Mouse (Mus musculus) liver, postnatal 0 days (tissue): ENCODE measurements around the gene Vwa3b. TPM values are rescaled to one million over a fixed set of nuclear protein-coding genes. Genes with fewer than 3 reads are reported as not detected.

Source experiments
- ATAC-seq: fragments of 200-750 bp; cut with Nextera tagmentation; 2 replicates; pipeline ENCODE4 v1.8.0; 2017; ENCODE audit warnings: mild to moderate bottlenecking, moderate library complexity
- DNase-seq: peaks from one replicate; pipeline ENCODE4 v3.0.0-alpha.2; 2016
- H3K27ac ChIP-seq: fragments of 300-500 bp; sonication (generic); 2 replicates; pipeline ENCODE4 v1.5.1; 2014; ENCODE audit warnings: antibody characterized with exemption, moderate library complexity, mild to moderate bottlenecking, low read depth
- H3K27me3 ChIP-seq: fragments of 300-500 bp; sonication (generic); 2 replicates; pipeline ENCODE4 v1.6.1; 2014; ENCODE audit warnings: low read length, control low read depth, mixed read lengths; ENCODE audit not compliant: insufficient read depth
- H3K36me3 ChIP-seq: fragments of 300-500 bp; sonication (generic); replicated peaks from 2 replicates; pipeline ENCODE4 v1.6.1; 2014; ENCODE audit warnings: mild to moderate bottlenecking, control low read depth, low read length, moderate library complexity, mixed read lengths; ENCODE audit not compliant: insufficient read depth
- H3K4me1 ChIP-seq: fragments of 300-500 bp; sonication (generic); 2 replicates; pipeline ENCODE4 v1.6.1; 2014; ENCODE audit warnings: antibody characterized with exemption, mild to moderate bottlenecking, control low read depth; ENCODE audit not compliant: insufficient read depth
- H3K4me2 ChIP-seq: fragments of 300-500 bp; sonication (generic); 2 replicates; pipeline ENCODE4 v1.6.1; 2014; ENCODE audit warnings: low read depth, mild to moderate bottlenecking, low read length, moderate library complexity, mixed read lengths
- H3K4me3 ChIP-seq: fragments of 300-500 bp; sonication (generic); 2 replicates; pipeline ENCODE4 v1.5.1; 2014; ENCODE audit warnings: low read depth, low read length
- H3K9ac ChIP-seq: fragments of 300-500 bp; sonication (generic); replicated peaks from 2 replicates; pipeline ENCODE4 v1.6.1; 2014; ENCODE audit warnings: mild to moderate bottlenecking, moderate library complexity
- H3K9me3 ChIP-seq: fragments of 300-500 bp; sonication (generic); 2 replicates; pipeline ENCODE4 v1.6.1; 2016; ENCODE audit warnings: mild to moderate bottlenecking, control low read depth, low read length, mixed read lengths
- CTCF ChIP-seq: sonication (generic); IDR thresholded peaks from 2 replicates; pipeline ENCODE4 v1.5.1; 2016; ENCODE audit warnings: antibody characterized with exemption, low read depth
- EP300 ChIP-seq: IDR thresholded peaks from 2 replicates; pipeline ENCODE4 v1.6.1; 2016; ENCODE audit warnings: antibody characterized with exemption, low read depth, mild to moderate bottlenecking
- WGBS: fragments of 180-500 bp; shearing (Covaris S2); extraction: QIAGEN DNeasy Blood & Tissue Kit; methylation state at CpG from one replicate; pipeline ENCODE4 v1.1.7; 2014; ENCODE audit not compliant: insufficient replicate concordance; 5-methylcytosine and 5-hydroxymethylcytosine counted together
- polyA plus RNA-seq: library from polyadenylated mRNA; unstranded; fragments of >200 nt; fragmentation: Nextera tagmentation; extraction: Ambion mirVana; gene quantifications from 2 replicates; pipeline ENCODE4 v1.2.1, GENCODE M21; 2015

Vwa3b gene
- polyA plus RNA-seq, 1 experiment from 2014 or later = 1.1 TPM

DNA sequence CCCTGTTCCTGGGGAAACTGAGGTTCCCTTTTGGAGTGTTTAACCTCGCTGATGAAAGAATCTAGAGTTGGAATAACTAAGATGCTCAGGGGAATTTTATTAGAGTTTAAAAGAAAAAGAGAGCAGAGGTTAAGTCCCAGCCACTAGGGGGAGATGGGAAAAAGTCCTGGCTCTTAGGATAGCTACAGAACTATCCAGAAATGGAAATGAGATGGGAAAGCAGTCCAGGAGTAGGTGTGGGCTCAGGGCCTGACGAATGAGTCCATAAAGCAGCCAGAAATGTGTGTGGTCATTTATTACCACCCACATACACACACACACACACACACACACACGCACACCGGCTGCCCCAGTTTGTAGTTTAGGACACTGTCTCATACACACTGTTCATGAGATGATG, 168.2 kb downstream of the Vwa3b start:
- H3K4me1 ChIP-seq = no peaks in the 10 kb centered on the region
- ATAC-seq = no peak
- H3K4me2 ChIP-seq = no peak overlapping the region
- no peak for DNase-seq
- no peak overlapping the region for H3K4me3 ChIP-seq
- no peaks in the 10 kb centered on the region for H3K36me3 ChIP-seq
- no peak overlapping the region for H3K27ac ChIP-seq
- H3K9me3 ChIP-seq = no peaks in the 10 kb centered on the region
- WGBS = 59% methylated on average over 4 of the region's 4 CpGs
- peak; percentile 30; the same call in 1 of the 2 replicates for TF ChIP-seq CTCF
- TF ChIP-seq EP300 = no peak
- H3K27me3 ChIP-seq = no peaks in the 10 kb centered on the region
- no peak overlapping the region for H3K9ac ChIP-seq

DNA sequence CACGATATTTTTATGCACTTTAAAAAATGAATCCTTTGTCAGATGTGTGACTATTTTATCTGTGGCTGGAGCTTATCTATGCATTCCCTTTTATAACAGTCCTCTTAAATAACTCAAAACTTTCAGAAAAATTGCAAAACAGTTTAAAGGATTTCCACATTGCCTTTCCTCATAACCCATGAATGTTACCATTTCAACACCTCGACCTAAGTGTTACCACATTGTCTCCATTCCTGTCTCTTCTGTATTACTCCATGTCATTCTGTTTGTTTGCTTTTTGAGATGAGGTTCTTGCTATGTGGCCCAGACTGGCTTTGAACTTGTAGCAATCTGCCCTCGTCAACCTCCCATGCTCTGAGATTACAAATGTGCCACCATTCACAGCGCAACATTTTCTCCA, 175.0 kb downstream of the Vwa3b start:
- Histone ChIP-seq H3K27ac (no peak overlapping the region), H3K36me3 (no peaks in the 10 kb centered on the region), H3K27me3 (no peaks in the 10 kb centered on the region), H3K4me2 (no peak overlapping the region), H3K9ac (no peak overlapping the region), H3K4me1 (no peaks in the 10 kb centered on the region), H3K9me3 (no peaks in the 10 kb centered on the region), H3K4me3 (no peak overlapping the region)
- ATAC-seq (no peak), DNase-seq (no peak)
- WGBS = 62% methylated on average over 4 of the region's 4 CpGs
- TF ChIP-seq EP300 (0 out of 2 replicates have a peak, but pooled peaks have one; percentile 48), CTCF (no peak)

DNA sequence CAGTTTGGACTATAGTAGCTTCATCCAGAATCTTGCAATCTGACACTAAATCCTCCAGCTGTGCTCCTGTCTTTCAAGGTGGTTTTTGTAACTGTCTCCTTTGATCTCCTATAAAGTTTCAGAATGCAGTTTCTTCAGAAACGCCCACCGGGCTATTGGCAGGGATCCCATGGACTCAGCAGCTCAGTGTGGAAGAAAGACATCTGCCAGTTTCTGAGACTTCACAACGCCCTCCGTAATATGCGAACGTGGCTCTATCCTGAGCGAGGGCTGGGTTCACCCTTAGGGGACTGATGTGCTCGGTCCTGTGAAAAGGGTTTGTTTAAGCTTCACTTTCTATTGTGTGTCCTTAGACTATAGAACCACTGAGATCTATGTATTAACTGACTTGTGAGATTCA, 181.3 kb downstream of the Vwa3b start:
- no peak for DNase-seq
- TF ChIP-seq EP300 (no peak), CTCF (no peak)
- H3K27ac ChIP-seq = no peak overlapping the region
- no peak overlapping the region for H3K4me3 ChIP-seq
- ATAC-seq = no peak
- WGBS = 79% methylated on average over 8 of the region's 8 CpGs
- no peaks in the 10 kb centered on the region for H3K9me3 ChIP-seq
- H3K4me2 ChIP-seq = no peak overlapping the region
- H3K36me3 ChIP-seq = no peaks in the 10 kb centered on the region
- H3K9ac ChIP-seq = no peak overlapping the region
- H3K27me3 ChIP-seq = no peaks in the 10 kb centered on the region
- H3K4me1 ChIP-seq = no peaks in the 10 kb centered on the region

DNA sequence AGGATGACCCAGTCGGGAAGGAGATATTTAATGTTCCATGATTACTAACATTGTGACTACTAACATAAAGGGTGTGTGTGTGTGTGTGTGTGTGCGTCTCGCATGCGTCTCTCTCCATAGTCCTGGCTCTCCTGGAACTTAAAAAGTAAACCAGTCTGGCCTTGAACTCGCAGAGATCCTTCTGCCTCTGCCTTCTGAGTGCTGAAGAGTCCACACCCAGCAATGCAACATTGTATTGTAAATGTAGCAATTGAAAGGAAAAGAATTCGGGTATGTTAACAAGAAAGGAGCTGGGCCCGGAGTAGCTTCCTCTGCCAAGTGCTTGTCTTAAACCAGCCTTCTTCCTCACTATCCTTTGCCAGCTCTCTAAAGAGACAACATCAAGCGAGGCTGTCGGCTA, 186.0 kb downstream of the Vwa3b start:
- Histone ChIP-seq H3K9me3 (no peaks in the 10 kb centered on the region), H3K4me2 (no peak overlapping the region), H3K9ac (no peak overlapping the region), H3K4me1 (no peaks in the 10 kb centered on the region), H3K27me3 (no peaks in the 10 kb centered on the region), H3K36me3 (no peaks in the 10 kb centered on the region), H3K27ac (no peak overlapping the region), H3K4me3 (no peak overlapping the region)
- DNase-seq (no peak), ATAC-seq (no peak)
- 81% methylated on average over 9 of the region's 9 CpGs for WGBS
- TF ChIP-seq EP300 (no peak), CTCF (no peak)

DNA sequence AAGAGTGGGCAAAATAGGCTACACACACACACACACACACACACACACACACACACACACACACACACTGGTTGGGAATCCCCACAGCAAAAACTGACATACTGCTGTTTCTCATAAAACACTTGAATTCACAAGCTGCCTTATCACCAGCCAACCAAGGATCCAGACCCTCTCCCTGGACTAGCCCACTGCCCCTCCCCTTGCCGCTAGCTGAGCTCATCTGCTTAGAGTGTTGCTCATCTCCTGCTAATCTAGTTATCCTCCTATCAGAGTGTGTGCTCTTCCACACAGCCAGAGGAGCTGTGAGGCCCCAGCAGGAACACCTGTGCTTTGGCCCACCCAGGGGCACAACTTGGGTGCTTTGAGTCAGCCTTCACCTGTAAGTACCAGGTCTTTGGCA, 187.7 kb downstream of the Vwa3b start, which contains the start of gene Cnga3:
Gene Cnga3 (plus strand): TSS at position 291 of the 400 bp plus-strand sequence.
- WGBS = 42% methylated on average over 1 of the region's 1 CpGs

DNA sequence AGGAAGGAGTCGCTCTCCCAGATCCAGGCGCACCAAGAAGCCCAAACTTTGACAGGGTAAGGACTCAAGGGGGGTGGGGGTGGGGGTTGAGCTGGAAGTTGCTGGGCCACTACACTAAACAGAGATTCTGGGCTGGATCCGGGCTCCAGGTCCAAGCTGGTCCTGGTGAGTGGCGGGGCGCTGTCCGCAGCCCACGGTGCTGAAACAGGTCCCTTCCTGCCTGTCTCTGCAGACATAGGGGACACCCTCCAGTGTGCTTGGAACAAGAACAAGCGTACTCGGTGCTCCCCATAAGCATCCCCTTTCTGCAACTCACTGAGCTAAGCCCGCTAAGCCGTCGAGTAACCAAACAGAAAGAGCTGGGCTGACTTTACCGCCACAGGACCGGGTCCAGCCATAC, 192.0 kb downstream of the Vwa3b start:
- 5% methylated on average over 14 of the region's 14 CpGs for WGBS
- no peak overlapping the region for H3K9ac ChIP-seq
- ATAC-seq = no peak

More for the DNA sequence above, 187.7 kb downstream of the Vwa3b start, which contains the start of gene Cnga3:
- no peaks in the 10 kb centered on the region for H3K36me3 ChIP-seq
- no peak within 1 kb of the TSS for H3K4me3 ChIP-seq
- no peaks in the 10 kb centered on the region for H3K9me3 ChIP-seq
- DNase-seq (no peak), ATAC-seq (no peak)
- no peaks in the 10 kb centered on the region for H3K4me1 ChIP-seq
- TF ChIP-seq EP300 = no peak
- no peak for TF ChIP-seq CTCF
- no peak within 1 kb of the TSS for H3K27ac ChIP-seq
- H3K27me3 ChIP-seq = 0 out of 2 replicates have a peak, but pooled peaks cover 6% of the 10 kb centered on the region
- H3K9ac ChIP-seq = no peak within 1 kb of the TSS
- no peak within 1 kb of the TSS for H3K4me2 ChIP-seq

More for the DNA sequence above, 192.0 kb downstream of the Vwa3b start:
- no peaks in the 10 kb centered on the region for H3K4me1 ChIP-seq
- TF ChIP-seq CTCF (no peak), EP300 (no peak)
- 0 out of 2 replicates have a peak, but pooled peaks cover 6% of the 10 kb centered on the region for H3K27me3 ChIP-seq
- DNase-seq = peak; percentile 64
- H3K4me3 ChIP-seq = no peak overlapping the region
- no peaks in the 10 kb centered on the region for H3K9me3 ChIP-seq
- no peak overlapping the region for H3K4me2 ChIP-seq
- H3K36me3 ChIP-seq = no peaks in the 10 kb centered on the region
- H3K27ac ChIP-seq = no peak overlapping the region
